Mouse (Mus musculus): ENCODE data around the gene Cfc1. TPM values are rescaled to one million over a fixed set of nuclear protein-coding genes. Genes with fewer than 3 reads are reported as not detected.
"Not testable (repeated sequence)": the region's sequence is repeated elsewhere in the genome, so short reads cannot be mapped to it uniquely, and the experiment has no call there.

Gene Cfc1
- polyA plus RNA-seq, 1 experiment from 2014 or later = not detected

- ATAC-seq (ENCODE audit: low read depth) (no peak), DNase-seq (no peak)
- no peak overlapping the region for H3K4me2 ChIP-seq
- H3K9ac ChIP-seq = no peak overlapping the region
- H3K4me3 ChIP-seq (replicated peaks) = no peak overlapping the region
- no peak overlapping the region for H3K27ac ChIP-seq
- no peaks in the 10 kb centered on the region for H3K27me3 ChIP-seq
- H3K9me3 ChIP-seq (replicated peaks) = no peaks in the 10 kb centered on the region
- H3K36me3 ChIP-seq = no peaks in the 10 kb centered on the region
- no peaks in the 10 kb centered on the region for H3K4me1 ChIP-seq (replicated peaks)
- WGBS (ENCODE audit: insufficient replicate concordance) = 28% methylated on average over 5 of the region's 5 CpGs
These were observed 18.9 kb upstream of the Cfc1 start for GRCm38 (mm10) chr1:34516595-34516994.

DNA sequence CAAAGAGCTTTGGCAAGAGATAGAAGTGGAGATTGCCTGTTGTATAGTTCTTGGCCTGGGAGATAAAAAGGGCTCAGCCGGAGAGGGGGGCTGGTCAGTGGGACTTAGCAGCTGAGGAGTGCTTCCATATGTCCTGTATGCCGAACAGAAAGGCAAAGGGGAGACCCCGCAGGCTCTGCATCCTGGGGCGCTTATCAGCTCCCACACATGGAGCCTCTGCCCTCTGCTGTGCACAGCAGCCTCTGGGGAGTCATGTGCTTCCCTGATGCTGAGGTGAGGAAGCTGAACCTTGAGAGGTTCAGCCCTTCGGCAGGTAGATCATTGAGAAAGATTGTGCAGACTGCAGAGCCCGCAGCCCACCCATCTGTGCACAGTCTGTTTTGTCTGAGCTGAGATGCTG, 18.2 kb upstream of the Cfc1 start:
- H3K9ac ChIP-seq; H3K9me3 ChIP-seq (replicated peaks); ATAC-seq (ENCODE audit: low read depth); DNase-seq; H3K27me3 ChIP-seq; H3K4me1 ChIP-seq (replicated peaks); H3K27ac ChIP-seq; H3K4me3 ChIP-seq (replicated peaks); H3K36me3 ChIP-seq; H3K4me2 ChIP-seq: not testable (repeated sequence)
- WGBS (ENCODE audit: insufficient replicate concordance) = 13% methylated on average over 6 of the region's 6 CpGs

- H3K9ac ChIP-seq; H3K4me3 ChIP-seq (replicated peaks); H3K36me3 ChIP-seq; H3K4me2 ChIP-seq; H3K9me3 ChIP-seq (replicated peaks); H3K27ac ChIP-seq; ATAC-seq (ENCODE audit: low read depth); H3K4me1 ChIP-seq (replicated peaks); DNase-seq; H3K27me3 ChIP-seq: not testable (repeated sequence)
- WGBS (ENCODE audit: insufficient replicate concordance) = 0% methylated on average over 1 of the region's 1 CpGs
These were observed 17.7 kb upstream of the Cfc1 start for GRCm38 (mm10) chr1:34517797-34518196.

DNA sequence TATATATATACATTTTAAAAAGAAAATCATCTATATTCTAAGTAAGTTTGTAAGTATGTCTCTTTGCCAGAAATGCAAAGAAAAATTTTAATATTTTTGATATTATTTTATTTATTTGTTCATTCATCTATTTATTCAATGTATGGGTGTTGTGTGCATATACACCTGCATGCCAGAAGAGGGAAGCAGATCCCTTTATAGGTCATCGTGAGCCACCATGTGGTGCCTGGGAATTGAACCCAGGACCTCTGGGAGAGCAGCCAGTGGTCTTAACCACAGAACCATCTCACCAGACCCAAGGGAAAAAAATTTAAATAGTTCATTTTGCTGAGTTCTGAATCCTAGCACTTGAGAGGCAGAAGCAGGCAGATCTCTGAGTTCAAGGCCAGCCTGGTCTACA, 17.2 kb upstream of the Cfc1 start:
- Histone ChIP-seq H3K9me3 (replicated peaks) (no peaks in the 10 kb centered on the region), H3K4me3 (replicated peaks) (no peak overlapping the region), H3K9ac (no peak overlapping the region), H3K36me3 (no peaks in the 10 kb centered on the region), H3K27ac (no peak overlapping the region), H3K4me2 (no peak overlapping the region), H3K4me1 (replicated peaks) (no peaks in the 10 kb centered on the region), H3K27me3 (no peaks in the 10 kb centered on the region)
- 22% methylated on average over 1 of the region's 1 CpGs for WGBS (ENCODE audit: insufficient replicate concordance)
- DNase-seq (no peak), ATAC-seq (ENCODE audit: low read depth) (no peak)

DNA sequence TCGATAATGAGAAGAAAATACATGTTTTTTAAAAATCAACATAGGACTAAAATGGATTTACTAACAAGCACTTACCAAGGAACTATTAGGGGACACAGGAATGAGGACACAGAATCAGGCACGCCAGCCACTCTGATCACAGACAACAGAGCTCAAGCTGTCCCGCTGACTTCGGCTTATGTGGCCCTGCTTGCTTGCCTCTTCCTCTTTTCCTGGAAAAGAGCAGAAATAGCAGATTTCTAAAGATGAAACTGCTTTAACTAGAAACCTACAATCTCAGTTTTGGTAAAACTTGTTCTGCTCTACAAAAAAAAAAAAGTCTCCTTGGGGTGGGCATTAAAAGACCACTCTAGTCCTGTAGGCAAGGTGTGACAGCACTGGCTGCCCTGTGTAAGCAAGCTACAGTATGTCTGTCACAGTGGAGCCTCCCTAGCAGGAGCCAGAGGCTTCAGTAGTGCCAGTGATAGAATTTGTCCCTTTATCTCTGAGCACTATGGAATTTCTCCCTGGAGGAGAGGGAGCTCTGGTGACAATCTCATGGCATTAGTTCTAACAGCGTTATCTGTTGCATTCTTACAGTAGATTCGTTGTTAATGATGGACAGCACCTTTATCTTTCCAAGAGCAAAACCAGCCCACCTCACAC, 13.1 kb upstream of the Cfc1 start:
- no peaks in the 10 kb centered on the region for H3K4me1 ChIP-seq (replicated peaks)
- no peak overlapping the region for H3K4me2 ChIP-seq
- H3K27ac ChIP-seq = no peak overlapping the region
- no peak overlapping the region for H3K9ac ChIP-seq
- ATAC-seq (ENCODE audit: low read depth) = no peak
- no peaks in the 10 kb centered on the region for H3K36me3 ChIP-seq
- 37% methylated on average over 6 of the region's 6 CpGs for WGBS (ENCODE audit: insufficient replicate concordance)
- no peaks in the 10 kb centered on the region for H3K27me3 ChIP-seq
- DNase-seq = no peak
- no peaks in the 10 kb centered on the region for H3K9me3 ChIP-seq (replicated peaks)
- H3K4me3 ChIP-seq (replicated peaks) = no peak overlapping the region

DNA sequence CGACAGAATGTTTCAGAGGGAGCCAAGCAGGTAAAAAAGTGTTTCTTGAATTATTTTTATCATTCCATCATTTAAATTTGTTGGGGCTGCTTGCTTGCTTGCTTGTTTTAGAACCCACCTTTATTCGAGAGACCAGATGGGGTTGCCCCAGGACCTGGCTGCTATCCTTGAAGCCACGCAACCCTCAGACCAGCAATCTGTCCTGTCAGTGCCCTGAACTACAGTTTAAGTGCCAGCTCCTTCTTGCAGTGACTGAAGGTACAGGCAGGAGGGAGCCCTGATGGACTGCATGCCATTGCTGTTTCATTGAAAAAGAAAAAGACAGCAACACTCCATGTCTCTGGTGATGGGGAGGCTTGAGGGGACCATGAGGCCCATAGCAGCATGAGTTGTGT, 12.6 kb upstream of the Cfc1 start:
- Histone ChIP-seq H3K4me1 (replicated peaks) (no peaks in the 10 kb centered on the region), H3K4me3 (replicated peaks) (no peak overlapping the region), H3K27ac (no peak overlapping the region), H3K36me3 (no peaks in the 10 kb centered on the region), H3K27me3 (no peaks in the 10 kb centered on the region), H3K4me2 (no peak overlapping the region), H3K9ac (no peak overlapping the region), H3K9me3 (replicated peaks) (no peaks in the 10 kb centered on the region)
- DNase-seq (no peak), ATAC-seq (ENCODE audit: low read depth) (no peak)
- 43% methylated on average over 3 of the region's 3 CpGs for WGBS (ENCODE audit: insufficient replicate concordance)

DNA sequence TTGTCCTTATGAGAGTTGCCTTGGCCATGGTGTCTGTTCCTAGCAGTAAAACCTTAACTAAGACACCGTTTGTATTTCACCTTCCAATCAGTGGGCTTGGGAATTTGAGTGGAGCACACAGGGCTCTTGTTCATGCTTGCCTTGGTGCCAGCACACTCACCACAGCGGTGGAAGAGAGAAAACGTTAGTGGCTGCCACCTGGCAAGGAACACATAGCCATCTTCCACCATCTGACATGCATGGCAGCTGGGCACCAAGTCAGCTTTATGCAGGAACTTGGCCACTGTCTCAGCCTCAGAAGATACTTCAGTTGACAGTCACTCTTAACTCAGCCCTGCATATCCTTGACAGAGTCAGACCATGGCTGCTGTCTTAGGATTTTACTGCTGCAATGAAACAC, 11.8 kb upstream of the Cfc1 start:
- no peak overlapping the region for H3K4me2 ChIP-seq
- no peaks in the 10 kb centered on the region for H3K27me3 ChIP-seq
- H3K9me3 ChIP-seq (replicated peaks) = no peaks in the 10 kb centered on the region
- ATAC-seq (ENCODE audit: low read depth) (no peak), DNase-seq (no peak)
- H3K27ac ChIP-seq = no peak overlapping the region
- no peak overlapping the region for H3K4me3 ChIP-seq (replicated peaks)
- no peaks in the 10 kb centered on the region for H3K36me3 ChIP-seq
- no peaks in the 10 kb centered on the region for H3K4me1 ChIP-seq (replicated peaks)
- no peak overlapping the region for H3K9ac ChIP-seq
- WGBS (ENCODE audit: insufficient replicate concordance) = 55% methylated on average over 3 of the region's 3 CpGs

GRCm38 (mm10) chr1:34534574-34534973, 874 bp upstream of the Cfc1 start:
- ATAC-seq (ENCODE audit: low read depth); H3K9ac ChIP-seq; H3K27ac ChIP-seq; H3K4me2 ChIP-seq; DNase-seq; H3K4me1 ChIP-seq (replicated peaks); H3K4me3 ChIP-seq (replicated peaks); H3K9me3 ChIP-seq (replicated peaks); H3K36me3 ChIP-seq: not testable (repeated sequence)
- 7% methylated on average over 3 of the region's 3 CpGs for WGBS (ENCODE audit: insufficient replicate concordance)
- peaks cover 38% of the 10 kb centered on the region for H3K27me3 ChIP-seq

DNA sequence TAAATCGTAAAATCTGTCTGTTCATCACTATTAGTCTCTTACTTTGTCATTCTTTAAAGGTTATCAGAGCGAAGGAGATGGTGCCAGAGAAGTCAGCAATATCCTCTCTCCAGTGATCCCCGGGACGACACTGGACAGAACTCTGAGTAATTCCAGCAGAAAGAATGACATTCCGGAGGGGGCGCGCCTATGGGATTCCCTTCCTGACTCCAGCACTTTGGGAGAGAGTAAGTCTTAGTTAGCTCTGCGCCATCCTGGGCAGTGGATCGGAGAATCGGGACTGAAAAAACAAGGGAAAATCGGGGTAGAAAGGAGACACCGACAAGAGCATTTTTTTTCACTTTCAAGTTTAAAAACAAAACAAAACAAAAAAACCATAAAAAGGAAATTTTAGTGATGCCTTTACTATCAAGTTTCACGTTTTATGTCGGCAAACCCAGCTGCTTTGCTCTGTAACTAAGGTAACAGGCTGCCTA, 881 bp downstream of the Cfc1 start:
- peaks cover 38% of the 10 kb centered on the region for H3K27me3 ChIP-seq
- ATAC-seq (ENCODE audit: low read depth) (no peak), DNase-seq (no peak)
- no peak overlapping the region for H3K27ac ChIP-seq
- no peak overlapping the region for H3K9ac ChIP-seq
- H3K9me3 ChIP-seq (replicated peaks) = no peaks in the 10 kb centered on the region
- H3K4me1 ChIP-seq (replicated peaks) = no peaks in the 10 kb centered on the region
- no peaks in the 10 kb centered on the region for H3K36me3 ChIP-seq
- H3K4me2 ChIP-seq = no peak overlapping the region
- no peak overlapping the region for H3K4me3 ChIP-seq (replicated peaks)
- 4% methylated on average over 14 of the region's 14 CpGs for WGBS (ENCODE audit: insufficient replicate concordance)

DNA sequence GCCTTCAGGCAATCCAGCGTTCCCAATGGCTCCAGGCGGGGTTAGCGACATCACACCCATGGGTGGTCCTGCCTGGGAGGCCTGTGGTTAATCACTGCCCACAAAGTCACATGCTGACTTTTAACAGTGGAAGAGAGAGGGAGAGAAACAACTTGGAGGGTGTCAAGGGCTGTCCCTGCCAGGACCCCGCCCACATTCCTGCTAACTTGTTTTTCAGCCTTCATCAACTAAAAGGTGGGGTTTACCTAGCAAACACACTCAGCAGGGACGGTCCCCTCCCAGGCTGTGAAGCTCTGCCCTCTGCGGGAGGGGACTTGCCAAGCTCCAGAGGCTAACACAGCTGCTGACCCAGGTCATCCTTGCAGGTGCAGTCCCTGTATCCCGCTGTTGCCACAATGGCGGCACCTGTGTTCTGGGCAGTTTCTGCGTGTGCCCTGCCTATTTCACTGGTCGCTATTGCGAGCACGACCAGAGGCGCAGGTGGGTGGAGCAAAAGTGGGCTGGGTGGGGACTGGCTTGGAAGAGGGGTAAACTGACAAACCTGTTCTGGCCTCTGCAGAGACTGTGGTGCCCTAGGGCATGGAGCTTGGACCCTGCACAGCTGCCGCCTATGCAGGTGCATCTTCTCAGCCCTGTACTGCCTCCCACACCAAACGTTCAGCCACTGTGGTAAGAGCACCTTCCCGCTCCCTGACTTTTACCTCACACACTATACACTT, 1.5 kb downstream of the Cfc1 start:
- DNase-seq = no peak
- WGBS (ENCODE audit: insufficient replicate concordance) = 11% methylated on average over 16 of the region's 16 CpGs
- ATAC-seq (ENCODE audit: low read depth) = no peak

GRCm38 (mm10) chr1:34547074-34547473, 11.6 kb downstream of the Cfc1 start:
- Histone ChIP-seq H3K27me3 (no peaks in the 10 kb centered on the region), H3K4me3 (replicated peaks) (no peak overlapping the region), H3K36me3 (no peaks in the 10 kb centered on the region), H3K27ac (no peak overlapping the region), H3K9me3 (replicated peaks) (no peaks in the 10 kb centered on the region), H3K9ac (no peak overlapping the region), H3K4me2 (no peak overlapping the region), H3K4me1 (replicated peaks) (no peaks in the 10 kb centered on the region)
- ATAC-seq (ENCODE audit: low read depth) (no peak), DNase-seq (no peak)
- 45% methylated on average over 1 of the region's 1 CpGs for WGBS (ENCODE audit: insufficient replicate concordance)

More for the DNA sequence above, 1.5 kb downstream of the Cfc1 start:
- H3K4me3 ChIP-seq (replicated peaks) = no peak overlapping the region
- no peaks in the 10 kb centered on the region for H3K4me1 ChIP-seq (replicated peaks)
- H3K9me3 ChIP-seq (replicated peaks) = no peaks in the 10 kb centered on the region
- H3K27ac ChIP-seq = no peak overlapping the region
- no peak overlapping the region for H3K9ac ChIP-seq
- no peak overlapping the region for H3K4me2 ChIP-seq
- no peaks in the 10 kb centered on the region for H3K36me3 ChIP-seq
- peaks cover 38% of the 10 kb centered on the region for H3K27me3 ChIP-seq

DNA sequence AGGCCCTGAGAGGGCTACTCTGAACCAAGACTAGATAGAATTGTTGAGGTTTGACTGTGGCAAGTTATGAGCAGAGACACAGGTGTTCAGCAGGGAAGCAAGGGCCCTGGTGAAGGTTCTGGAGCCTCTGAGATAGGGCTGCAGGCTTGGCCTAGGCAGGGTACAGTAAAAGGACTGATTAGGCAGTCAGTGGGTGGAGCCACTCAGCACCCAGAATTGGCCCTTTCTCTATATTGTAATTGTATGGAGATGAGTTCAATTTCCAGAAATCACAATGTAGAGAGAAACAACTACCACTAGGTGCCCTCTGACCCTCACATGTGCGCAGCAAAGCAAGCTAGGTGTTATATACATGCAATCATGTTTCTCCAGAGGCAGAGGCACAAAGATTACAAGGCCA, 18.2 kb downstream of the Cfc1 start:
- ATAC-seq (ENCODE audit: low read depth) (no peak), DNase-seq (no peak)
- Histone ChIP-seq H3K9ac (no peak overlapping the region), H3K9me3 (replicated peaks) (no peaks in the 10 kb centered on the region), H3K27ac (no peak overlapping the region), H3K36me3 (no peaks in the 10 kb centered on the region), H3K4me2 (no peak overlapping the region), H3K4me1 (replicated peaks) (no peaks in the 10 kb centered on the region), H3K4me3 (replicated peaks) (no peak overlapping the region), H3K27me3 (no peaks in the 10 kb centered on the region)
- WGBS (ENCODE audit: insufficient replicate concordance) = 79% methylated on average over 1 of the region's 1 CpGs
